Mouse (Mus musculus) heart, embryonic 13.5 days (tissue): Measurements from ENCODE around the gene Rnf183. TPM values are rescaled to one million over a fixed set of nuclear protein-coding genes. Genes with fewer than 3 reads are reported as not detected.
A peak's percentile ranks its signal among the peaks of the same experiment; 100 is the strongest.
"Not testable (repeated sequence)": the region's sequence is repeated elsewhere in the genome, so short reads cannot be mapped to it uniquely, and the experiment has no call there.

ENCODE experiments used
- ATAC-seq: fragments of 200-750 bp; cut with Nextera tagmentation; 2 replicates; pipeline ENCODE4 v1.8.0; 2017; ENCODE audit warnings: moderate TSS enrichment; ENCODE audit not compliant: insufficient number of reproducible peaks, low FRiP score, low TSS enrichment; ENCODE audit errors: extremely low read depth
- H3K27ac ChIP-seq: fragments of 300-500 bp; sonication (generic); replicated peaks from 2 replicates; pipeline ENCODE4 v1.5.1; 2015; ENCODE audit warnings: moderate library complexity, mild to moderate bottlenecking, inconsistent platforms
- H3K27me3 ChIP-seq: fragments of 300-500 bp; sonication (generic); replicated peaks from 2 replicates; pipeline ENCODE4 v1.6.1; 2015; ENCODE audit warnings: mild to moderate bottlenecking, inconsistent platforms
- H3K36me3 ChIP-seq: fragments of 300-500 bp; sonication (generic); 2 replicates; pipeline ENCODE4 v1.6.1; 2015; ENCODE audit warnings: mild to moderate bottlenecking, inconsistent platforms
- H3K4me1 ChIP-seq: fragments of 300-500 bp; sonication (generic); 2 replicates; pipeline ENCODE4 v1.6.1; 2015; ENCODE audit warnings: inconsistent platforms
- H3K4me2 ChIP-seq: fragments of 300-500 bp; sonication (generic); 2 replicates; pipeline ENCODE4 v1.6.1; 2015; ENCODE audit warnings: inconsistent platforms, mild to moderate bottlenecking, moderate library complexity
- H3K4me3 ChIP-seq: fragments of 300-500 bp; sonication (generic); 2 replicates; pipeline ENCODE4 v1.5.1; 2015; ENCODE audit warnings: moderate library complexity, mild to moderate bottlenecking, inconsistent platforms
- H3K9ac ChIP-seq: fragments of 300-500 bp; sonication (generic); 2 replicates; pipeline ENCODE4 v1.6.1; 2015; ENCODE audit warnings: inconsistent platforms, mild to moderate bottlenecking, moderate library complexity
- H3K9me3 ChIP-seq: fragments of 300-500 bp; sonication (generic); 2 replicates; pipeline ENCODE4 v1.6.1; 2016; ENCODE audit warnings: inconsistent platforms
- WGBS: fragments of 180-500 bp; shearing (Covaris S2); methylation state at CpG from one replicate; pipeline ENCODE4 v1.1.7; 2015; ENCODE audit warnings: mixed read lengths; 5-methylcytosine and 5-hydroxymethylcytosine counted together
- polyA plus RNA-seq: library from polyadenylated mRNA; unstranded; fragments of >200 nt; fragmentation: Nextera tagmentation; extraction: Ambion mirVana; gene quantifications from 2 replicates; pipeline ENCODE4 v1.2.1, GENCODE M21; 2015

The Rnf183 gene
- not detected in 2 replicates for polyA plus RNA-seq

- H3K4me2 ChIP-seq: no peak within 1 kb of the TSS
- no peak within 1 kb of the TSS for H3K9ac ChIP-seq
- H3K4me1 ChIP-seq: no peaks in the 10 kb centered on the region
- H3K27ac ChIP-seq: no peak within 1 kb of the TSS
- H3K9me3 ChIP-seq: no peaks in the 10 kb centered on the region
- H3K4me3 ChIP-seq: no peak within 1 kb of the TSS
- H3K36me3 ChIP-seq: no peaks in the 10 kb centered on the region
- 76% methylated on average over 6 of the region's 6 CpGs for WGBS
- H3K27me3 ChIP-seq: no peaks in the 10 kb centered on the region
- ATAC-seq: no peak
These were observed at the start of gene Rnf183 for GRCm38 (mm10) chr4:62435081-62435480. Gene Rnf183, minus strand, starts transcription at chr4:62435252.

GRCm38 (mm10) chr4:62480709-62481605, 45.9 kb upstream of the Rnf183 start:
- ATAC-seq: no peak
- no peak overlapping the region for H3K9ac ChIP-seq
- no peaks in the 10 kb centered on the region for H3K9me3 ChIP-seq
- no peak overlapping the region for H3K4me3 ChIP-seq
- no peak overlapping the region for H3K4me2 ChIP-seq
- no peak overlapping the region for H3K27ac ChIP-seq
- 34% methylated on average over 10 of the region's 10 CpGs for WGBS
- no peaks in the 10 kb centered on the region for H3K36me3 ChIP-seq
- H3K4me1 ChIP-seq: peaks cover 13% of the 10 kb centered on the region
- H3K27me3 ChIP-seq: peaks cover 52% of the 10 kb centered on the region

- H3K4me1 ChIP-seq: peaks cover 13% of the 10 kb centered on the region
- ATAC-seq: peak; percentile 80
- H3K27me3 ChIP-seq: peaks cover 55% of the 10 kb centered on the region
- H3K9me3 ChIP-seq: no peaks in the 10 kb centered on the region
- H3K36me3 ChIP-seq: no peaks in the 10 kb centered on the region
- 2% methylated on average over 66 of the region's 71 CpGs for WGBS
- peak within 1 kb of the TSS; percentile 93 for H3K4me2 ChIP-seq
- peak within 1 kb of the TSS; percentile 71 for H3K9ac ChIP-seq
- H3K27ac ChIP-seq: no peak within 1 kb of the TSS
- peak within 1 kb of the TSS; percentile 59 for H3K4me3 ChIP-seq
These were observed 45.1 kb upstream of the Rnf183 start, which contains the start of gene Bspry for GRCm38 (mm10) chr4:62479937-62480708. Gene Bspry, plus strand, starts transcription at chr4:62480053.

DNA sequence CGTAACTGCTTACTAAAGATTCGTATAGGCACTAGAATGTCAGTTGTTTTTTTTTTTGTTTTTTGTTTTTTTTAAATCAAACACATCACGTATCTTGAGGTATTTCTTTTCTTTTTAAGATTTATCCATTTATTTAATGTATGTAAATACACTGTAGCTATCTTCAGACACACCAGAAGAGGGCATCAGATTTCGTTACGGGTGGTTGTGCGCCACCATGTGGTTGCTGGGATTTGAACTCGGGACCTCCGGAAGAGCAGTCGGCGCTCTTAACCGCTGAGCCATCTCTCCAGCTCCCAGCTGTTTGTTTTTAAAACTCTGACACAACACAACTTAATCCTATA, 44.5 kb upstream of the Rnf183 start:
- Histone ChIP-seq H3K4me2 (peak overlapping the region; percentile 93), H3K9ac (peak overlapping the region; percentile 71), H3K27me3 (peaks cover 55% of the 10 kb centered on the region), H3K4me3 (peak overlapping the region; percentile 59), H3K4me1 (peaks cover 13% of the 10 kb centered on the region)
- WGBS: 12% methylated on average over 11 of the region's 11 CpGs
- not testable (repeated sequence) for H3K9me3 ChIP-seq, ATAC-seq, H3K36me3 ChIP-seq, H3K27ac ChIP-seq

- Histone ChIP-seq H3K4me1 (peaks cover 13% of the 10 kb centered on the region), H3K9me3 (no peaks in the 10 kb centered on the region), H3K36me3 (no peaks in the 10 kb centered on the region), H3K27ac (no peak overlapping the region), H3K4me3 (no peak overlapping the region), H3K27me3 (peaks cover 55% of the 10 kb centered on the region), H3K4me2 (no peak overlapping the region), H3K9ac (no peak overlapping the region)
- no peak for ATAC-seq
- WGBS: 74% methylated on average over 6 of the region's 6 CpGs
These were observed 42.6 kb upstream of the Rnf183 start for GRCm38 (mm10) chr4:62477542-62478244.

- no peak overlapping the region for H3K4me2 ChIP-seq
- H3K4me1 ChIP-seq: peaks cover 13% of the 10 kb centered on the region
- H3K9ac ChIP-seq: no peak overlapping the region
- H3K27ac ChIP-seq: no peak overlapping the region
- H3K9me3 ChIP-seq: no peaks in the 10 kb centered on the region
- H3K27me3 ChIP-seq: peaks cover 38% of the 10 kb centered on the region
- WGBS: 78% methylated on average over 6 of the region's 6 CpGs
- H3K36me3 ChIP-seq: no peaks in the 10 kb centered on the region
- ATAC-seq: no peak
- no peak overlapping the region for H3K4me3 ChIP-seq
These were observed 40.7 kb upstream of the Rnf183 start for GRCm38 (mm10) chr4:62475793-62476192.

DNA sequence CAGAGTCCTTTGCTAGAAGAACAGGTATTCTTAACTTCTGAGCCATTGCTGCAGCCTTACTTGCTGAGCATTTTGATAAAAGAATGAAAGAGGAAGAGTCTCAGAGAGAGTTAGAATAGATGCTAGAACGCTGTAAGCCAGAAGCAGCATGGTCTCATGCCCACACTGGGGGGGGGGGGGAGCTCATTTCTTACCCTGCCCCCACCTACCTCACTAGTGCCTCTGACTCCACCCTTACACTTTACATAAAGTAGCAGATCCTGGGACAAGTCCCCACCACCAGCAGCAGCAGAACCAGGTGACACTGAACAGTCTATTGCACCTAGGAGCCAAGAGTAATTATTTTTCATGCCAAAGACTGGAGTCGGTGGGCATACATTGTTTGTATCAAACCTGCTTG, 40.1 kb upstream of the Rnf183 start:
- Histone ChIP-seq H3K9me3 (no peaks in the 10 kb centered on the region), H3K27me3 (peaks cover 33% of the 10 kb centered on the region), H3K4me2 (no peak overlapping the region), H3K4me1 (peaks cover 15% of the 10 kb centered on the region), H3K27ac (no peak overlapping the region), H3K4me3 (no peak overlapping the region), H3K36me3 (no peaks in the 10 kb centered on the region), H3K9ac (no peak overlapping the region)
- ATAC-seq: no peak
- WGBS: 72% methylated on average over 2 of the region's 2 CpGs

GRCm38 (mm10) chr4:62472071-62472470, 37.0 kb upstream of the Rnf183 start:
- Histone ChIP-seq H3K27ac (no peak overlapping the region), H3K36me3 (no peaks in the 10 kb centered on the region), H3K9ac (no peak overlapping the region), H3K9me3 (no peaks in the 10 kb centered on the region), H3K4me3 (no peak overlapping the region), H3K4me1 (peaks cover 3% of the 10 kb centered on the region; the same call in 1 of the 2 replicates), H3K27me3 (peaks cover 12% of the 10 kb centered on the region), H3K4me2 (no peak overlapping the region)
- ATAC-seq: no peak
- WGBS: 84% methylated on average over 2 of the region's 2 CpGs

- Histone ChIP-seq H3K27me3 (0 out of 2 replicates have a peak, but pooled peaks cover 1% of the 10 kb centered on the region), H3K9me3 (no peaks in the 10 kb centered on the region), H3K9ac (peak within 1 kb of the TSS; percentile 79), H3K27ac (no peak within 1 kb of the TSS), H3K36me3 (no peaks in the 10 kb centered on the region), H3K4me1 (peaks cover 3% of the 10 kb centered on the region; the same call in 1 of the 2 replicates), H3K4me3 (peak within 1 kb of the TSS; percentile 70), H3K4me2 (peak within 1 kb of the TSS; percentile 74)
- peak; percentile 61; the same call in 1 of the 2 replicates for ATAC-seq
- WGBS: 1% methylated on average over 30 of the region's 30 CpGs
These were observed 35.6 kb upstream of the Rnf183 start, which contains the start of gene Wdr31 for GRCm38 (mm10) chr4:62470598-62471051. Gene Wdr31, minus strand, starts transcription at chr4:62470896.

- no peak overlapping the region for H3K4me2 ChIP-seq
- H3K36me3 ChIP-seq: no peaks in the 10 kb centered on the region
- no peak for ATAC-seq
- H3K4me1 ChIP-seq: peaks cover 3% of the 10 kb centered on the region; the same call in 1 of the 2 replicates
- H3K27me3 ChIP-seq: no peaks in the 10 kb centered on the region
- H3K9ac ChIP-seq: no peak overlapping the region
- no peak overlapping the region for H3K27ac ChIP-seq
- H3K4me3 ChIP-seq: no peak overlapping the region
- 80% methylated on average over 1 of the region's 1 CpGs for WGBS
- H3K9me3 ChIP-seq: no peaks in the 10 kb centered on the region
These were observed 33.1 kb upstream of the Rnf183 start for GRCm38 (mm10) chr4:62468158-62468557.

GRCm38 (mm10) chr4:62463124-62463523, 28.1 kb upstream of the Rnf183 start:
- Histone ChIP-seq H3K36me3 (no peaks in the 10 kb centered on the region), H3K4me2 (no peak overlapping the region), H3K27me3 (no peaks in the 10 kb centered on the region), H3K9me3 (no peaks in the 10 kb centered on the region), H3K4me1 (0 out of 2 replicates have a peak, but pooled peaks cover under 1% of the 10 kb centered on the region), H3K4me3 (no peak overlapping the region), H3K27ac (no peak overlapping the region), H3K9ac (no peak overlapping the region)
- 73% methylated on average over 2 of the region's 2 CpGs for WGBS
- ATAC-seq: no peak
